Mouse (Mus musculus): ENCODE measurements around the gene Gm4846. TPM values are rescaled to one million over a fixed set of nuclear protein-coding genes. Genes with fewer than 3 reads are reported as not detected.

The Gm4846 gene
- polyA plus RNA-seq (2012; rRNA removed) = not detected in 2 replicates

GRCm38 (mm10) chr1:166497488-166497887 is at the start of gene Gm4846:
Gene Gm4846, minus strand, starts transcription at chr1:166497588.

Other genes with a start within 250 kb of the Gm4846 start
- gene Ildr2, start 243.4 kb downstream of the Gm4846 start, polyA plus RNA-seq (2012; rRNA removed) = 0.07 and 0.10 TPM in 2 replicates
- 11.2 and 12.1 TPM in 2 replicates for gene Tada1, start 118.5 kb downstream of the Gm4846 start, polyA plus RNA-seq (2012; rRNA removed)
- gene Pogk, start 87.7 kb downstream of the Gm4846 start, polyA plus RNA-seq (2012; rRNA removed) = 0.83 and 0.97 TPM in 2 replicates
- not detected in 2 replicates for gene Gm4847, start 150.1 kb upstream of the Gm4846 start, polyA plus RNA-seq (2012; rRNA removed)
- not detected in 2 replicates for gene Fmo9, start 184.3 kb upstream of the Gm4846 start, polyA plus RNA-seq (2012; rRNA removed)

Data from liver, embryonic 18 days (tissue).